Mouse (Mus musculus): ENCODE measurements at regions not wholly inside any gene's neighbourhood (a gene's known extent, or its start where the extent isn't known, plus 50 kb on each side); places are given as distances from the start of the nearest gene placed in this dataset.
A peak's percentile ranks its signal among the peaks of the same experiment; 100 is the strongest.

GRCm38 (mm10) chr3:60796207-60796606 lies 206.4 kb upstream of the P2ry1 start:
- WGBS: 83% methylated on average over 2 of the region's 2 CpGs
- ATAC-seq: no peak
- Histone ChIP-seq H3K27ac (ENCODE audit: low read length) (no peak overlapping the region), H3K4me3 (ENCODE audit: low read length) (no peak overlapping the region), H3K9ac (ENCODE audit: low read depth, low read length) (no peak overlapping the region), H3K36me3 (ENCODE audit: control insufficient read depth, insufficient read depth, low read length) (no peaks in the 10 kb centered on the region), H3K9me3 (ENCODE audit: control insufficient read depth, low read length) (no peaks in the 10 kb centered on the region), H3K4me2 (ENCODE audit: low read depth, low read length) (no peak overlapping the region), H3K4me1 (ENCODE audit: control insufficient read depth, insufficient read depth, low read length) (no peaks in the 10 kb centered on the region), H3K27me3 (replicated peaks; ENCODE audit: control insufficient read depth, insufficient read depth, low read length) (no peaks in the 10 kb centered on the region)

GRCm38 (mm10) chr3:60797808-60798207 lies 204.8 kb upstream of the P2ry1 start:
- Histone ChIP-seq H3K36me3 (ENCODE audit: control insufficient read depth, insufficient read depth, low read length) (no peaks in the 10 kb centered on the region), H3K9ac (ENCODE audit: low read depth, low read length) (no peak overlapping the region), H3K4me2 (ENCODE audit: low read depth, low read length) (no peak overlapping the region), H3K27me3 (replicated peaks; ENCODE audit: control insufficient read depth, insufficient read depth, low read length) (no peaks in the 10 kb centered on the region), H3K4me3 (ENCODE audit: low read length) (no peak overlapping the region), H3K27ac (ENCODE audit: low read length) (no peak overlapping the region), H3K9me3 (ENCODE audit: control insufficient read depth, low read length) (no peaks in the 10 kb centered on the region), H3K4me1 (ENCODE audit: control insufficient read depth, insufficient read depth, low read length) (no peaks in the 10 kb centered on the region)
- 83% methylated on average over 6 of the region's 6 CpGs for WGBS
- no peak for ATAC-seq

GRCm38 (mm10) chr3:60798461-60798860 lies 204.1 kb upstream of the P2ry1 start:
- no peaks in the 10 kb centered on the region for H3K9me3 ChIP-seq (ENCODE audit: control insufficient read depth, low read length)
- no peaks in the 10 kb centered on the region for H3K4me1 ChIP-seq (ENCODE audit: control insufficient read depth, insufficient read depth, low read length)
- no peaks in the 10 kb centered on the region for H3K36me3 ChIP-seq (ENCODE audit: control insufficient read depth, insufficient read depth, low read length)
- H3K27me3 ChIP-seq (replicated peaks; ENCODE audit: control insufficient read depth, insufficient read depth, low read length): no peaks in the 10 kb centered on the region
- 63% methylated on average over 2 of the region's 2 CpGs for WGBS
- H3K4me2 ChIP-seq (ENCODE audit: low read depth, low read length): no peak overlapping the region
- H3K27ac ChIP-seq (ENCODE audit: low read length): no peak overlapping the region
- no peak overlapping the region for H3K9ac ChIP-seq (ENCODE audit: low read depth, low read length)
- no peak for ATAC-seq
- no peak overlapping the region for H3K4me3 ChIP-seq (ENCODE audit: low read length)

- H3K9me3 ChIP-seq (ENCODE audit: control insufficient read depth, low read length): no peaks in the 10 kb centered on the region
- H3K36me3 ChIP-seq (ENCODE audit: control insufficient read depth, insufficient read depth, low read length): no peaks in the 10 kb centered on the region
- no peak for ATAC-seq
- H3K27me3 ChIP-seq (replicated peaks; ENCODE audit: control insufficient read depth, insufficient read depth, low read length): no peaks in the 10 kb centered on the region
- H3K27ac ChIP-seq (ENCODE audit: low read length): no peak overlapping the region
- no peak overlapping the region for H3K4me2 ChIP-seq (ENCODE audit: low read depth, low read length)
- 77% methylated on average over 5 of the region's 5 CpGs for WGBS
- H3K4me1 ChIP-seq (ENCODE audit: control insufficient read depth, insufficient read depth, low read length): no peaks in the 10 kb centered on the region
- no peak overlapping the region for H3K4me3 ChIP-seq (ENCODE audit: low read length)
- no peak overlapping the region for H3K9ac ChIP-seq (ENCODE audit: low read depth, low read length)
Observed at GRCm38 (mm10) chr3:60798862-60799261, 203.7 kb upstream of the P2ry1 start.

- WGBS: 75% methylated on average over 3 of the region's 3 CpGs
Observed at GRCm38 (mm10) chr3:60804711-60805293, 197.8 kb upstream of the P2ry1 start.

GRCm38 (mm10) chr3:60811924-60812323 lies 190.7 kb upstream of the P2ry1 start:
- H3K9ac ChIP-seq (ENCODE audit: low read depth, low read length): no peak overlapping the region
- H3K36me3 ChIP-seq (ENCODE audit: control insufficient read depth, insufficient read depth, low read length): no peaks in the 10 kb centered on the region
- H3K27ac ChIP-seq (ENCODE audit: low read length): no peak overlapping the region
- H3K9me3 ChIP-seq (ENCODE audit: control insufficient read depth, low read length): no peaks in the 10 kb centered on the region
- ATAC-seq: no peak
- H3K27me3 ChIP-seq (replicated peaks; ENCODE audit: control insufficient read depth, insufficient read depth, low read length): no peaks in the 10 kb centered on the region
- H3K4me1 ChIP-seq (ENCODE audit: control insufficient read depth, insufficient read depth, low read length): no peaks in the 10 kb centered on the region
- 63% methylated on average over 5 of the region's 5 CpGs for WGBS
- no peak overlapping the region for H3K4me3 ChIP-seq (ENCODE audit: low read length)
- H3K4me2 ChIP-seq (ENCODE audit: low read depth, low read length): no peak overlapping the region

More at GRCm38 (mm10) chr3:60804711-60805293, 197.8 kb upstream of the P2ry1 start:
- Histone ChIP-seq H3K4me2 (ENCODE audit: low read depth, low read length) (no peak overlapping the region), H3K9ac (ENCODE audit: low read depth, low read length) (no peak overlapping the region), H3K27ac (ENCODE audit: low read length) (no peak overlapping the region), H3K4me3 (ENCODE audit: low read length) (no peak overlapping the region), H3K27me3 (replicated peaks; ENCODE audit: control insufficient read depth, insufficient read depth, low read length) (no peaks in the 10 kb centered on the region), H3K36me3 (ENCODE audit: control insufficient read depth, insufficient read depth, low read length) (no peaks in the 10 kb centered on the region), H3K4me1 (ENCODE audit: control insufficient read depth, insufficient read depth, low read length) (no peaks in the 10 kb centered on the region), H3K9me3 (ENCODE audit: control insufficient read depth, low read length) (no peaks in the 10 kb centered on the region)
- no peak for ATAC-seq

- WGBS: 80% methylated on average over 3 of the region's 3 CpGs
- ATAC-seq: no peak
Observed at GRCm38 (mm10) chr3:60813485-60813884, 189.1 kb upstream of the P2ry1 start.

GRCm38 (mm10) chr3:60819684-60820281 lies 182.8 kb upstream of the P2ry1 start:
- Histone ChIP-seq H3K4me2 (ENCODE audit: low read depth, low read length) (no peak overlapping the region), H3K4me3 (ENCODE audit: low read length) (no peak overlapping the region), H3K9me3 (ENCODE audit: control insufficient read depth, low read length) (no peaks in the 10 kb centered on the region), H3K27me3 (replicated peaks; ENCODE audit: control insufficient read depth, insufficient read depth, low read length) (no peaks in the 10 kb centered on the region), H3K36me3 (ENCODE audit: control insufficient read depth, insufficient read depth, low read length) (no peaks in the 10 kb centered on the region), H3K9ac (ENCODE audit: low read depth, low read length) (no peak overlapping the region), H3K27ac (ENCODE audit: low read length) (no peak overlapping the region), H3K4me1 (ENCODE audit: control insufficient read depth, insufficient read depth, low read length) (no peaks in the 10 kb centered on the region)
- peak; percentile 74 for ATAC-seq
- WGBS: 50% methylated on average over 4 of the region's 4 CpGs

More at GRCm38 (mm10) chr3:60813485-60813884, 189.1 kb upstream of the P2ry1 start:
- no peak overlapping the region for H3K27ac ChIP-seq (ENCODE audit: low read length)
- no peak overlapping the region for H3K9ac ChIP-seq (ENCODE audit: low read depth, low read length)
- no peaks in the 10 kb centered on the region for H3K4me1 ChIP-seq (ENCODE audit: control insufficient read depth, insufficient read depth, low read length)
- H3K4me3 ChIP-seq (ENCODE audit: low read length): no peak overlapping the region
- H3K4me2 ChIP-seq (ENCODE audit: low read depth, low read length): no peak overlapping the region
- H3K27me3 ChIP-seq (replicated peaks; ENCODE audit: control insufficient read depth, insufficient read depth, low read length): no peaks in the 10 kb centered on the region
- H3K36me3 ChIP-seq (ENCODE audit: control insufficient read depth, insufficient read depth, low read length): no peaks in the 10 kb centered on the region
- no peaks in the 10 kb centered on the region for H3K9me3 ChIP-seq (ENCODE audit: control insufficient read depth, low read length)

GRCm38 (mm10) chr3:60821463-60821862 lies 181.1 kb upstream of the P2ry1 start:
- ATAC-seq: 0 out of 2 replicates have a peak, but pooled peaks have one; percentile 42
- H3K4me1 ChIP-seq (ENCODE audit: control insufficient read depth, insufficient read depth, low read length): no peaks in the 10 kb centered on the region
- H3K9ac ChIP-seq (ENCODE audit: low read depth, low read length): no peak overlapping the region
- H3K27ac ChIP-seq (ENCODE audit: low read length): no peak overlapping the region
- no peaks in the 10 kb centered on the region for H3K9me3 ChIP-seq (ENCODE audit: control insufficient read depth, low read length)
- H3K4me2 ChIP-seq (ENCODE audit: low read depth, low read length): no peak overlapping the region
- no peak overlapping the region for H3K4me3 ChIP-seq (ENCODE audit: low read length)
- H3K27me3 ChIP-seq (replicated peaks; ENCODE audit: control insufficient read depth, insufficient read depth, low read length): no peaks in the 10 kb centered on the region
- no peaks in the 10 kb centered on the region for H3K36me3 ChIP-seq (ENCODE audit: control insufficient read depth, insufficient read depth, low read length)

- Histone ChIP-seq H3K4me2 (ENCODE audit: low read depth, low read length) (no peak overlapping the region), H3K27ac (ENCODE audit: low read length) (no peak overlapping the region), H3K27me3 (replicated peaks; ENCODE audit: control insufficient read depth, insufficient read depth, low read length) (no peaks in the 10 kb centered on the region), H3K4me3 (ENCODE audit: low read length) (no peak overlapping the region), H3K9ac (ENCODE audit: low read depth, low read length) (no peak overlapping the region), H3K36me3 (ENCODE audit: control insufficient read depth, insufficient read depth, low read length) (no peaks in the 10 kb centered on the region), H3K4me1 (ENCODE audit: control insufficient read depth, insufficient read depth, low read length) (no peaks in the 10 kb centered on the region), H3K9me3 (ENCODE audit: control insufficient read depth, low read length) (no peaks in the 10 kb centered on the region)
- 69% methylated on average over 4 of the region's 4 CpGs for WGBS
- no peak for ATAC-seq
Observed at GRCm38 (mm10) chr3:60826759-60827158, 175.8 kb upstream of the P2ry1 start.

All from intestine, embryonic 16.5 days (tissue).